8 mouse cellular contexts compared by ENCODE assay signal in the genomic region with DNA sequence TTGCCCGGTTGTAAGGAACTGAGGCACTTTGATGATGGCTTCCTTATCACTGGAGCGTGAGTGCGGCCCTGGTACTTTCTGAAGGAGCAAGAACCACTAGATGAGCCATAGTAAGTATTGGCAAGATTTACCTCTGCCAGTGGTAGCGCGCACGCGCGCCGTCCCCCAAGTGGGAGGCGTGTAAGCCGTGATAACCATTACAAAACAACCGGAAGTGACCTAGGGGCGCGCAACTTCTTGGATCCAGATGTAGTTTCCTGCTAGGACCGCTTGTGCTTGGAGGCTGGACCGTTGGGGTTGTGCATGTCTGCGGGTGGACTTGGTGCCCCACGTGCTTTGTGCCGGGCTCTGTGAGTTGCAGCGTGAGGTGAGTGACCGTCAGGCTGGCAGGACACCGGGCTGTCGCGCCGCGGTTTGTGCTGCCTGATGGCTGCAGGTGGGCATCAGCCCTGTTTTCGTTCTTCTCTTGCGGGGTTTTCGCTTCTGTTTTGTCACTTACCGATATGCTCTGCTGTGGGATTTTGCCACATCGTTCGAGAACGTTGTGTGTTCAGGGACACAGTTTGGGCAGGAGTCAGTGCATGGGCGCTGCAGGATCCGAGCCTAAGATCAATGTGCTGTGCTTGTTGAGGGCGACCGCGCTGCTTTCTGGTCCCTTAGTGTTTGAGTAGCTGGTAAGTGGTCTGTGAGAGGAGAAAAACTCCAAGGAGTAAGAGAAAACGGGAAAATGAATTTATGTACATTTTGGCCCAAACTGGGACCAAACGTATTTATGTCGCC. TPM values are rescaled to one million over a fixed set of nuclear protein-coding genes. Genes with fewer than 3 reads are reported as not detected.
DNase-seq lines count a peak whose midpoint lies in the region; ATAC-seq lines count a peak whose summit lies in the region.

Gene 2610021A01Rik (plus strand): TSS at position 197 of the 780 bp plus-strand sequence.

- peak within 1 kb of the TSS; percentile 67 for H3K4me2 ChIP-seq in kidney, embryonic 15.5 days

- H3K27me3 ChIP-seq in heart, embryonic 10.5 days (ENCODE audit: insufficient read depth, poor library complexity, severe bottlenecking): no peaks in the 10 kb centered on the region
- H3K27me3 ChIP-seq in kidney, embryonic 15.5 days: no peaks in the 10 kb centered on the region

- no peaks in the 10 kb centered on the region for H3K9me3 ChIP-seq in heart, embryonic 10.5 days
- no peaks in the 10 kb centered on the region for H3K9me3 ChIP-seq in kidney, embryonic 15.5 days (replicated peaks)

- H3K9ac ChIP-seq in kidney, embryonic 15.5 days: peak within 1 kb of the TSS; percentile 69

- H3K4me3 ChIP-seq in heart, embryonic 10.5 days: peak within 1 kb of the TSS; percentile 68
- H3K4me3 ChIP-seq in kidney, embryonic 15.5 days (replicated peaks): peak within 1 kb of the TSS; percentile 70

- H3K4me1 ChIP-seq in heart, embryonic 10.5 days: no peaks in the 10 kb centered on the region
- 0 out of 2 replicates have a peak, but pooled peaks cover 3% of the 10 kb centered on the region for H3K4me1 ChIP-seq in kidney, embryonic 15.5 days

- H3K36me3 ChIP-seq in heart, embryonic 10.5 days: no peaks in the 10 kb centered on the region
- peaks cover 4% of the 10 kb centered on the region; the same call in 1 of the 2 replicates for H3K36me3 ChIP-seq in kidney, embryonic 15.5 days

- under 1% methylated on average over 41 of the region's 41 CpGs for WGBS in heart, embryonic 10.5 days
- WGBS in kidney, embryonic 15.5 days: under 1% methylated on average over 41 of the region's 41 CpGs

- peak; percentile 96 for ATAC-seq in erythroblast, adult 5-6 weeks (replicated peaks; ENCODE audit: low FRiP score, poor library complexity, severe bottlenecking)
- ATAC-seq in kidney, embryonic 15.5 days (replicated peaks; ENCODE audit: low FRiP score): peak; percentile 99
- peak; percentile 97 for ATAC-seq in monocyte, adult 5-6 weeks (replicated peaks; ENCODE audit: insufficient number of reproducible peaks, low FRiP score, low TSS enrichment, poor library complexity, severe bottlenecking)

- DNase-seq in B cell, adult 2 months: peak; percentile 91 to 92
- DNase-seq in brain, adult 2 months (ENCODE audit: low read depth, low spot score): peak; percentile 97
- peak; percentile 96 for DNase-seq in heart, embryonic 10.5 days (ENCODE audit: low spot score)
- peak; percentile 90 for DNase-seq in liver
- DNase-seq in spleen, postnatal 4 days (ENCODE audit: low spot score in 2 of 2): peak; percentile 82 to 87

- peak within 1 kb of the TSS; percentile 83 for H3K27ac ChIP-seq in heart, embryonic 10.5 days
- H3K27ac ChIP-seq in kidney, embryonic 15.5 days: peak within 1 kb of the TSS; percentile 77

RNA-seq across cellular contexts. Expression of gene 2610021A01Rik, which starts in this region (rescaled TPM):
- 3.3 and 7.5 TPM in 2 replicates for total RNA-seq in erythroblast, adult 5-6 weeks (2015; ENCODE audit: low replicate concordance)
- total RNA-seq in erythroblast, adult 5-6 weeks (2017; ENCODE audit: low replicate concordance): 3.0 and 6.0 TPM in 2 replicates
- 8.9 and 10.1 TPM in 2 replicates for polyA plus RNA-seq in heart, embryonic 10.5 days (2016; fragmentation: Nextera tagmentation; extraction: Ambion mirVana)
- polyA plus RNA-seq in kidney, embryonic 15.5 days (2015; fragmentation: Nextera tagmentation; extraction: Ambion mirVana): 12.5 and 15.9 TPM in 2 replicates
- 7.1 to 21.6 TPM (median 9.3 TPM) in 3 replicates for total RNA-seq in monocyte, adult 5-6 weeks (2017)

Comparison
In these comparisons a context has a peak if more than half of its experiments do, and no peak if none do; other contexts are left out.
1. Peak in every context shown above with its lines: DNase-seq, ATAC-seq, H3K4me3 ChIP-seq and H3K27ac ChIP-seq.